Mouse (Mus musculus) midbrain, embryonic 10.5 days (tissue): ENCODE data around the gene Opcml. TPM values are rescaled to one million over a fixed set of nuclear protein-coding genes. Genes with fewer than 3 reads are reported as not detected.

Source experiments
- DNase-seq: peaks from one replicate; pipeline ENCODE4 v3.0.0-alpha.2; 2017; ENCODE audit warnings: low spot score
- H3K27ac ChIP-seq: fragments of 300-500 bp; sonication (generic); replicated peaks from 2 replicates; pipeline ENCODE4 v1.5.1; 2016; ENCODE audit warnings: mild to moderate bottlenecking
- H3K27me3 ChIP-seq: fragments of 300-500 bp; sonication (generic); 2 replicates; pipeline ENCODE4 v1.6.1; 2016; ENCODE audit warnings: low read depth, mild to moderate bottlenecking; ENCODE audit not compliant: poor library complexity, severe bottlenecking
- H3K36me3 ChIP-seq: fragments of 300-500 bp; sonication (generic); 2 replicates; pipeline ENCODE4 v1.6.1; 2016; ENCODE audit warnings: mild to moderate bottlenecking, moderate library complexity
- H3K4me1 ChIP-seq: fragments of 300-500 bp; sonication (generic); 2 replicates; pipeline ENCODE4 v1.6.1; 2016
- H3K4me3 ChIP-seq: fragments of 300-500 bp; sonication (generic); 2 replicates; pipeline ENCODE4 v1.5.1; 2016; ENCODE audit warnings: mild to moderate bottlenecking, moderate library complexity
- H3K9me3 ChIP-seq: fragments of 300-500 bp; sonication (generic); replicated peaks from 2 replicates; pipeline ENCODE4 v1.6.1; 2016; ENCODE audit warnings: mild to moderate bottlenecking
- WGBS: fragments of 180-500 bp; shearing (Covaris S2); methylation state at CpG from one replicate; pipeline ENCODE4 v1.1.7; 2016; 5-methylcytosine and 5-hydroxymethylcytosine counted together
- polyA plus RNA-seq: library from polyadenylated mRNA; unstranded; fragments of >200 nt; fragmentation: Nextera tagmentation; extraction: Ambion mirVana; gene quantifications from 2 replicates; pipeline ENCODE4 v1.2.1, GENCODE M21; 2016

The Opcml gene
- polyA plus RNA-seq, 1 experiment from 2014 or later: 2.0 TPM

DNA sequence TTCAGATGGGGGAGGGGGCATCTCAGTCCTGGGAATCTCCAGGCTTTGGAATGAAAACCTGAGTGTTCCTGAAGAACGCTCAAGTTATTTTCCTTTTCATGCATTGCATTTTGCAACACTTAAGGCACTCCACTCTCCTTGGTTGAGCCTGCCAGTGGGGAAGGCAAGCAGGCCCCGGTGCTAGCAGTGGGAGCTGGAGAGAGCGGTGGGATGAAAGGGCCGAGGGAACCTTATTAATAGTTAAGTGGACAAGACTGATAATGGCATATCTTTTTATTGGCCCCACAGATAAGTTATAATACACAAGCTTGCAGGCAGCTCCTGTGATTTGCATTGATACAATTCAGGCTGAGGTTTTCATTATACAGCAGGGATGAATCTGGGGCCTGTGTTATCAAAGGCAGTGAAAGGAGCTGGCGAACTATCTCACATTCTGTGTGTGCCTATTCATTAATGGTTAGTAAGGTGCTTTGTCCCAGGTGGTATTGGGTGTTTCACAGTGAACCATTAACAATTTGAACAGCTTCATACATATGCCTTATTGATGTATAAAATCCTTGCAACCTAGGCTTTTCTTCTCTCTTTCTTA, 407.6 kb downstream of the Opcml start:
- WGBS: 81% methylated on average over 5 of the region's 5 CpGs
- Histone ChIP-seq H3K9me3 (no peaks in the 10 kb centered on the region), H3K27me3 (no peaks in the 10 kb centered on the region), H3K4me3 (no peak overlapping the region), H3K27ac (0 out of 2 replicates have a peak overlapping the region, but pooled peaks have one; percentile 23), H3K36me3 (no peaks in the 10 kb centered on the region), H3K4me1 (no peaks in the 10 kb centered on the region)
- no peak for DNase-seq

DNA sequence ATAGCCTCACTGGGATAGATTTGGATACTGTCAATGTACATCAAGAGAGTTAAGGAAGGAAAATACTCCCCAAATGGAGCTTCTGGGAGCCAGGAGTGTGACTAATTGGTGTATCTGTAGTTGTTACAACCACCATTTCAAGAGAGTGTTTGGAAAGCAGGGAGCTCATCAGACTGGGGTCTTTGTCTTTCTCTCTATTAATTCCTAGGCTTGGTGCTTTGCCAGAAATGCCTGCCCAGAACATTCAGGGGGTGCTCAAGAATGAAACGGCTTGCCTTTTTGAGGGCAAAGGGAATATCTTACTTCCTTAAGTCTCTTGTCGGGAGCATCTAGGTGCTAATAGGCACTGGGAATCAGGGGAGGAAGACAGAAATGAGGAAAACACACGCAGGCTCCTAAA, 416.9 kb downstream of the Opcml start:
- no peak for DNase-seq
- Histone ChIP-seq H3K4me1 (peaks cover 7% of the 10 kb centered on the region), H3K36me3 (no peaks in the 10 kb centered on the region), H3K27me3 (no peaks in the 10 kb centered on the region), H3K27ac (no peak overlapping the region), H3K4me3 (no peak overlapping the region), H3K9me3 (no peaks in the 10 kb centered on the region)
- 81% methylated on average over 3 of the region's 3 CpGs for WGBS

DNA sequence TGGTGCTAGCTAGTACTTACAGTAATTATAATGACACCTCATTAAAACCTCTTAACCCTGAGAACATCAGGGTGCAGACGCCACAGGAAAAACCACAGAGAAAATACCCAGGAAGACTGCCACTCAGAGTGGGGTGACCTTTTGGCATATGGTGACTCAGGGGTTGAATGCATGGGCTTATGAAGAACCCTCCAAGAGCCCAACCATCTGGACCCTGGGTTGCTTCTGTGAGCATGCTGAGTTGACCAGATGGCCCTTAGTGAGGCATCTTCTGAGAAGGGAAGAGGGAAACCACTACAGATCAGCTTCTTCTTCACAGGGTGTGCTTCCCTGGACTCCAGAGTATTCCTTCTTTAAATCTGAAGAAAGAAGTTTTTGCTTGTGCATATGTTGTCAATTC, 418.1 kb downstream of the Opcml start:
- WGBS: 76% methylated on average over 1 of the region's 1 CpGs
- no peak overlapping the region for H3K27ac ChIP-seq
- no peaks in the 10 kb centered on the region for H3K9me3 ChIP-seq
- no peak for DNase-seq
- no peak overlapping the region for H3K4me3 ChIP-seq
- H3K36me3 ChIP-seq: no peaks in the 10 kb centered on the region
- peaks cover 7% of the 10 kb centered on the region for H3K4me1 ChIP-seq
- H3K27me3 ChIP-seq: no peaks in the 10 kb centered on the region

DNA sequence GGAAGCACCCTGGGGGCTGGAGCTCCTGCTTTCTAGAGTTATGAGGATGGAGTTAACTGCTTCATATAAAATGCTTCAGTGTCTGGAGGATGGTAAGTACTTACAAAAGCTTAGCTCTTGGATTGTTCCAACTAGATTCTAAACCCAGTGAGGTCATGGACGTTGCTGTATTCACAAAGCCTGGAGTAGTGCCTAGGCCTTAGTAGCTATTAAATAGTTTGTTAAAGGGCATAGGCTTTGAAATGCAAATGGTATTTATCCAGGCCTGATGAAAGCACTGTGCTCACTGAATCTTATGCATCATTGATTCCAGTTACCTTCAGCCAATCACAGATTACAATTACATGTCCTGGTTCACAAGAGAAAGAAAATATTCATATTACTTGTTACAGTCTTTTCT, 421.3 kb downstream of the Opcml start:
- no peak for DNase-seq
- no peaks in the 10 kb centered on the region for H3K36me3 ChIP-seq
- 20% methylated on average over 1 of the region's 1 CpGs for WGBS

DNA sequence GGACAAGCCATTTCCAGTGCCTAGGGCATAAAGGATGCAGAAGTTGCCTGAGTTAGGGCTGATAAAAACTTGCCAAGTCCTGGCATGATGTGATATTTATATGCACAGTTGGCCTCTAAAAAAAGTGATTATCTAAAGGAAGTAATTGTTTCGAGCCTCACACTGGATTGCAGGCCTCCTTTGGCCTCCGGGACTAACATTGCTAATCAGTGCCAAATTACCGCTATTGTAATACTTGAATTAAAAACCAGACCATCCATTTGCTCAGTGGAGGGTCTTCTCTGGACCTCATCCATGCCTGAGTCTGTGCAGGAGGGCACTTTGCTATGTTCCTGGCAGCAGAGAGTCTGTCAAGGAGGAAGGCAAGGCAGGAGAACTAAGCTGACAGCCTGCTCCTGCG, 423.3 kb downstream of the Opcml start:
- Histone ChIP-seq H3K27me3 (no peaks in the 10 kb centered on the region), H3K27ac (no peak overlapping the region), H3K4me3 (no peak overlapping the region), H3K36me3 (no peaks in the 10 kb centered on the region), H3K4me1 (peaks cover 7% of the 10 kb centered on the region), H3K9me3 (no peaks in the 10 kb centered on the region)
- WGBS: 86% methylated on average over 4 of the region's 4 CpGs
- DNase-seq: no peak

More for the DNA sequence above, 421.3 kb downstream of the Opcml start:
- Histone ChIP-seq H3K27me3 (no peaks in the 10 kb centered on the region), H3K4me3 (no peak overlapping the region), H3K4me1 (peaks cover 7% of the 10 kb centered on the region), H3K9me3 (no peaks in the 10 kb centered on the region), H3K27ac (no peak overlapping the region)

DNA sequence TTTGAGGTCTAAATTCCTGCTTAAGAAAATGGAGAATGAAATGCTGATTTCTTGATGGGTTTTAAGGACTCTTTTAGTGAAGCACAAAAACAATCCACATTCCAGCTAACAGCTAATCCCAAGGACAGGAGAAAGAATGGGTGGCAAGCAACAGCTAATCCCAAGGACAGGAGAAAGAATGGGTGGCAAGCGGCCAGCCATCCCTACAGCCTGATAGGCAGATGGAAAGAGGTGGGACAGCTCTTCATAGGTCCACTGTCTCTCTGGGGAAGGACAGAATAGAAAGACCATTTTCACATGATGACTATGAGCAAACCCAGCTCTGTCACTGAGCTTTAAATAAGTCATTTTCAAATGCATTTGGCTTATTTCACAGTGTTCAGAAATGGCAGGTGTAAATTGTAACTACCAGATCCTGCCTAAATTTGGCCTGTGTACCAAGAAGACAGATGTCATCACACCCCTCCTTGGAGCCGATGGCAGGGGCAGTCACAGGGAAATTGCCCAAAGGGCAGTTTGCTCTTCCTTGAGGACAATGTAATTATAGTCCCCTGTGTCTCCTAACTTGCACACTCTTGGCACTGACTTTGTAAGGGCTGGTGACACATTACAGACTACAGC, 427.6 kb downstream of the Opcml start:
- DNase-seq: no peak
- Histone ChIP-seq H3K27ac (no peak overlapping the region), H3K4me1 (no peaks in the 10 kb centered on the region), H3K9me3 (no peaks in the 10 kb centered on the region), H3K4me3 (no peak overlapping the region), H3K36me3 (no peaks in the 10 kb centered on the region), H3K27me3 (no peaks in the 10 kb centered on the region)
- 60% methylated on average over 2 of the region's 2 CpGs for WGBS

DNA sequence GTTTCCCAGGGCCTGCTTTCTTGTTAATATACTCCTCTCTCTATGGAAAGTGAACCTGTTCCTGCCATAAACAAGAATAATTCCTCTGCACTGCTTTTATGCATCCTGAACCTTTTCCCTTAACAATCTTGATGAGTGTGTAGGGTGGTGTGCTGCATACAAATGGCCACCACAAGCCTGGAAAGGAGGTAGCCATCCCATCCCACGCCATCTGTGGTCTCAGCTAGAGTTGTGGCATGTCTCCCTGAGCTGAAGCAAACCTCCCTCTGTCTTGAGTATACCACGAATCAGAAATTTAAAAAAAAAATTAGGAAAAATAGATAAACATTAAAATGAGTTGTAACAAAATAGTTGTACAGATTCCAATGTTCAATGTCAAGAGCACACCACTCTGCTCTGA, 432.2 kb downstream of the Opcml start:
- H3K9me3 ChIP-seq: no peaks in the 10 kb centered on the region
- no peaks in the 10 kb centered on the region for H3K4me1 ChIP-seq
- WGBS: 75% methylated on average over 2 of the region's 2 CpGs
- H3K4me3 ChIP-seq: no peak overlapping the region
- no peaks in the 10 kb centered on the region for H3K36me3 ChIP-seq
- no peaks in the 10 kb centered on the region for H3K27me3 ChIP-seq
- no peak overlapping the region for H3K27ac ChIP-seq
- no peak for DNase-seq

DNA sequence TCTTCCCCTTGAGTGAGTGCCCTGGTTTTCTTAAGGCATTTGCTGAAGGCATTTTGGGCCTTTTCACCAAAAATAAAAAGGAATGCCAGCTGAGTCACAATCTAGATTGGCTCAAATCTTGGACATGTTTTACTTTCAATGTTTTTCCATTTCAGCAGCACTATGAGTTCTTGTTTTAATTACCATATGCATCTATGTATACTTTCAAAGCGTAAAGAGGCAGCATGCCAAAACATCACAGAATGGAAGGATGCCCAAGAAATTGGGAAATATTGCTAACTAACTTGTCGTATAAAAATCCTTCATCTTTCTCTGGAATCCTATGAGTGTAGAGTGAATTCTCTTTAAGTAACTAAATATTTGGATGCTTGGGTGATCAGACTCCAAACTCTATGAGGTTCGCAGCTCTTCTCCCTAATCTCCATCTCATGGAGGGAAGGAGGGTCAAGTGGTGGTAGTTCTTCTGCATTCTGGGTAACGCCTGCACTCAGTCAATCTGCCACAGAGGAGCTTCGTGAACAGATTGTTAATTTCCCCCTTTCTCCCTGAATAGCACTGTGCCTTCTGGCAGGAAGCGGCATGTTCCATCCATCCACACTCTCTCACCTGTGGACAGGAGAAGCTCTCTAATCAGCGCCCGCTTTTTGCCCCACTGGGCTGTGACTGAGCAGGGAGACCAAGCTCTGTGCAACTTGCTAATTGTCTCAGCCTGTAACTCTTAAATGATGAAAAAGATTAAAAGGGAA, 435.4 kb downstream of the Opcml start:
- WGBS: 93% methylated on average over 8 of the region's 8 CpGs
- DNase-seq: no peak
- no peaks in the 10 kb centered on the region for H3K27me3 ChIP-seq

DNA sequence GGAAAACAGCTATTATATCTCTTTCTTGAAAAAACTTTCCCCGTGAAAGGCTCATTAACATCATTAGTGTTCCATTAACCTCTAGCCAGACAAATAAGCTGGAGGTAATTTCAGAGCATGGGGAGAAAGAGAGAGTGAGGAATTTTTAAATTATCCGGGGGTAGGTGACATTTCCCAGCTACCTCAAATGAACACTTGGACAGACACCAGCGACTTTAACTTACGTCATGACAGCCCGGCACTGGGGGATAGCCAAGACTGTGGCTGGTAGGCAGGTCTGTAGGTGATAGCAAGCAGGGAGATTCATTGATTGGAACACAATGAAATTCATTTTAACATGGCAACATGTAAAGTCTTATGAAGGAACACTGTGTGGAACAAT, 436.0 kb downstream of the Opcml start:
- H3K4me1 ChIP-seq: no peaks in the 10 kb centered on the region
- no peaks in the 10 kb centered on the region for H3K27me3 ChIP-seq
- DNase-seq: no peak
- 93% methylated on average over 5 of the region's 5 CpGs for WGBS
- no peaks in the 10 kb centered on the region for H3K36me3 ChIP-seq
- H3K9me3 ChIP-seq: no peaks in the 10 kb centered on the region
- H3K4me3 ChIP-seq: no peak overlapping the region
- H3K27ac ChIP-seq: no peak overlapping the region

More for the DNA sequence above, 435.4 kb downstream of the Opcml start:
- Histone ChIP-seq H3K9me3 (no peaks in the 10 kb centered on the region), H3K27ac (no peak overlapping the region), H3K36me3 (no peaks in the 10 kb centered on the region), H3K4me3 (no peak overlapping the region), H3K4me1 (no peaks in the 10 kb centered on the region)

DNA sequence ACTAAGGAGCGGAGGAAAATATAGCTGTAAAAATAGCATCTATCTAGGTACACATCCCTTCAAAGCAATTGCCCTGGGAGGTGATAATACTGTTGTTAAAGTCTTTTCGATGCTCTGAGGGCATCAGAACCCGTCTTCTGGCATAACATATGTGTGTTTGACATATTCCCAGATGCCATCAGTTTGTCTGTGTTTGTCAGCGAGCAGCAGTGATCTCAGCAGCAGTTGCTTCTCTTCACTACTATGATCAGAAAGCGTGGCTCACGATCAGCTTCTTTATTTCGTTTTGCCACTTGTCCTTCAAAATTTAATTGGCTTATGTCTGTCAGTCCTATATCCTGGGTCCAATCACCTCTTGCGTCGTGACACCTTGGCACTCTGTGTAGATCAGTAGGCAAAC, 447.9 kb downstream of the Opcml start:
- DNase-seq: no peak
- H3K27me3 ChIP-seq: no peaks in the 10 kb centered on the region
- WGBS: 90% methylated on average over 9 of the region's 9 CpGs
- H3K36me3 ChIP-seq: no peaks in the 10 kb centered on the region
- no peaks in the 10 kb centered on the region for H3K4me1 ChIP-seq
- H3K9me3 ChIP-seq: no peaks in the 10 kb centered on the region
- no peak overlapping the region for H3K27ac ChIP-seq
- no peak overlapping the region for H3K4me3 ChIP-seq

DNA sequence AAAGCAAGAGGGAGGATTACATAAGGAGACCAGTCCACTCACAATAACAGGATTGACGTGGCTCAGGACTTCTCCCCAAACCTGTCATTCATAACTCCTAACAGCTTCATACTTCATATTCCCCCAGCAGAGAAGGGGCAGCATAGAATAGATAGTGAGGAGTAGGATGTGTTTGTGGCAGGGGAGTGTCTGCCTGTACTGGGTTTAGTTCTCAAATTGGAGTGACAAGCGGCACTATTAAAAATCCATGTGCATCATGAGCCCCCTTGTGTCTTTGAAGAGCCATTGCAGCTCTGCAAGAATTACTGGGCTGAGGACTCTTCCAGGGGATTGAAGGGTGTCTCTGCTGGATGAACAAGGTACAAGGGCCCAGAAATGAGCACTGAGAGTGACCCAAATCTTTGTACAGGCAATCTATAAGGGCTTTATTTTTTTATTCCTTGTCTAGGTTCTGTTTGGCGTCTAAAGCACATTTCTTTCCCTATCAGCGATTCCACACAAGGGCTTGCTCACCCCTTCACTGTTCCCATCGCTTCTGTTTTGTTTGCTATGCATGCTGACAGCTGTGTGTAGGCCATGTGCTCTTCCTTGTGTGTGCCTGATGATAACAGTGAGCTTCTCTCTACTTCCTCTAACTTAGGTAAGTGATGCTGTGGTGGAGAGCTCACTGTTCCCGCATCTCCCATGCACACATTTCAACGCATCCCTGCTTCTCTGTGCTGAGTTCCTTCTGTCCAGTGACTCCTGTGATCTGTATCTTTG, 457.3 kb downstream of the Opcml start:
- 70% methylated on average over 7 of the region's 7 CpGs for WGBS
- H3K36me3 ChIP-seq: no peaks in the 10 kb centered on the region
- H3K9me3 ChIP-seq: no peaks in the 10 kb centered on the region
- no peak overlapping the region for H3K4me3 ChIP-seq
- no peak overlapping the region for H3K27ac ChIP-seq
- H3K4me1 ChIP-seq: no peaks in the 10 kb centered on the region
- no peaks in the 10 kb centered on the region for H3K27me3 ChIP-seq
- DNase-seq: peak; percentile 29

DNA sequence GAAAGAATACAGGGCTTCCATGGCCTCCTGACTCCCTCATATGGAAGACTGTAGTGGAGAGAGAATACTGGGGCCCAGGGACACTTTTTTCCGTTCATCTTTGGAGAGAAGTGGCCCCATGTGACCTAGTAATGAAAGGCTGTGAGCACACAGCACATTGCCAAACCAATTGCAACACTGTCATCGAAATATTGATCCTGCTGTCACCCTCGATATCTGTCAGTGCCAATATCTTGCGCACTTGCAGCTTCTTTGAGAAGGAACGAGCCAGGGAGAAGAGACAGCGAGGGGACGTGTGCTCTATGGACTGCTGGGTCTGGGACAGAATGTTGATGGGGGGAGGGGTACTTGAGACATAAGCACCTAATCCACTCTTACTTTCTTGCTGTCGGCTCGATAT, 460.8 kb downstream of the Opcml start:
- Histone ChIP-seq H3K4me1 (peaks cover 13% of the 10 kb centered on the region), H3K9me3 (no peaks in the 10 kb centered on the region), H3K4me3 (no peak overlapping the region), H3K27me3 (no peaks in the 10 kb centered on the region), H3K36me3 (no peaks in the 10 kb centered on the region), H3K27ac (no peak overlapping the region)
- DNase-seq: no peak
- 85% methylated on average over 9 of the region's 9 CpGs for WGBS
